Mouse (Mus musculus) regulatory T cell (primary cell): ENCODE measurements around the gene Rpusd3.

Experiments used
- in situ Hi-C: fragments of 300-600 bp; cut with MboI, MseI; formaldehyde crosslinking; loops from one replicate; pipeline ENCODE4 v1.15.1; 2025; ENCODE audit warnings: high pct_unique_total_duplicates

Rpusd3 gene

DNA sequence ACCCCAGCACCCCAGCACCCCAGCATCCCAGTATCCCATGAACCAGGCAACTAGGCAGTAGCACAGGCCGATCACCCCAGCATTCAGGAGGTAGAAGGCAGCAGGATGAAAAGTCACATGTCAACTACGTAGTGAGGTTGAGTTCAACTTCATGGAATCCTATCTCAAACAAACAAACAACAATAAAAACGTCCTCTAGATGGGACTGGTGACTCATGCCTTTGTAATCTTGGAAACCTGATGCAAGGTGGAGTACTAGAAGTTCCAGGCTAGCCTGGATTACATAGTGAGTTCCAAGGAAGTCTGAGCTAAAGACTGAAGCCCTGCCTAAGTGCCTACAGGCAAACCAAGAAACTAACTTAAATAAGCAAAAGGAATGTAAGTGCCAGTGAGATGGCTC lies 11.7 kb upstream of the Rpusd3 start:
- in situ Hi-C loops, result no loop called here

DNA sequence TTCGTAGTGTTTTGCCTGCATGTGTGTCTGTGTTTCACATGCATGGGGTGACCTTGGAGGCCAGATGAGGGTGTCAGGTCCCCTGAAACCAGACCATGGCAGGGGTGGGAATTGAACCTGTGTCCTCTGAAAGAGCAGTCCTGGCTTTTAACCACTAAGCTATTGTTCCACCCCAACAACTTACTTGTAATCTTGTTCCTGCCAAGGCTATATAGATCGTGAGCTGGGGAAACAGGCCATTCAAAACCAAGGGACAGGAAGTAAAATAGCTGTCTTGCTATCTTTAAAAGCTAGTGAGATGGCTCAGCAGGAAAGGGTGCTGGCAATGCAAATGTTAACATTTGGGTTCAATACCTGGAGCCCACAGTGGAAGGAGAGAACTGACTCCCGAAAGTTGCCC lies 10.8 kb upstream of the Rpusd3 start:
- in situ Hi-C loops, result no loop called here

DNA sequence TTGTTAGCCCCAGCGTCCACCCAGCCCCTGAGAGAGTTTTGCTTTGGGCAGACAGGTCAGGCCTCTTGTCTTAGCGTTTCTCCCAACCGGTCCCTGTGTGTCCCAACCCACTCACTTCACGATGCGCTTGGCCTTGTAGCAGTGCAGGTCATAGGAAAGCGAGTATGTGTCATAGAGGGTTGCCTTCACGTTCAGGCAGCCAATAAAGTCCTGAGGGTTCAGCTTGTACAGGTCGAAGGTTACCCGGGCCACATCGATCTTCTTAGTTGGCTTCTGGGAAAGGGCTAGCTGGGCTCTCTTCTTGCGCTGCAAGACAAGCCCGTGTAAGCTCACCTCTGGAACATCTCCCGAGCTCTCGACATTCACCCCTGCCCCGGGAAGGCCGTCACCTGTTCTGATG lies 8.9 kb upstream of the Rpusd3 start:
- in situ Hi-C loops, result no loop called here

DNA sequence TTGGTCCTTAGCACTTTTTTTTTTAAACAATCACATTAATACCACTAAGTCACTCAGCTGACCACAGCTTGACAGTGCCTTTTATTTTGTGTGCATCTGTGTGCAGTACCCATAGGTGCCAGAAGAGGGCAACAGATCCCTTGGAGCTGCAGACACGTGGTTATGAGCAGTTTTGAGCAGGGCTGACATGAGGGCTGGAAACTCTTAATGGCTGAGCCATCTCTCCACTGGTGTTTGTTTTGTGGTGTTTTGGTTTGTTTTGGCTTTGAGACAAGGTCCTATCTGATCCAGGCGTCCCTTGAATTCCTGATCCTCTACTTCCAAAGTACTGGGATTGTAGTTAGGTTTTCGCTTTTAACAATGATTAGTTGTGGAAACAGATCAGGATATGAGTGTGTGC lies 8.3 kb upstream of the Rpusd3 start:
- in situ Hi-C loops, result no loop called here

DNA sequence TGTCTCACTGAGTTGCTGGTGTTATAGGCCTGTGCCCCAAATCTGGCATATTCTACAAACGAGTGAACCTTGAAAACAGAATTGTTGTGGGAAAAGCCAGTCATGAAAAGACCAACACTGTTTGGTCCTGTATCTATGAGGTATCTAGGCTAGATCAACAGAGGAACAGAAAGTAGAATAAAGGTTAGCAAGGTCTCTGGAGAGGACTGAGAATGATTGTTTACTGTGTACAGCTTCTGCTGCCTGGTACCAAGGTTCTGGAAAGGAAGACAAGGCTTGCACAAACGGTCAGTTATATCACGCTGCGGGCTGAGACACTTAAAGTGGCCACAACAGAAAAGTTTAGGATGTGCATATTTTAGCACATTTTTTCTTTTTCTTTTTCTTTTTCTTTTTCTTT lies 7.6 kb upstream of the Rpusd3 start:
- in situ Hi-C loops, result no loop called here

DNA sequence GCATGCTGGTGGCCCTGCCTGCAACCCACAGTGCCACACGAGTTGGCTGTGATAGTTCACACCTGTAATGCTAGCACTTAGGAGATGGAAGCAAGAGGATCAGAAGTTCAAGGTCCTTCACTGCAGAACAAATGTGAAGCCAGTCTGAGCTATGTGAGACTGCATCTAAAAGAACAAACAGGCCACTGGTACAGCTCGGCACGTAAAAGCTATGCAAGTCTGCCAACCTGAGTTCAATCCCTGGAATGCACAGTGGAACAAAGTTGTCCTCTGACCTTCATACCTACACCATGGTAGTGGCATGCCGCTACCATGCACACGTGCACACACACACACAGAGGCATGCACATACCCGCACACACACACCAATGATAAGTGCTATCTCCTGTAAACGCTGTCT lies 5.0 kb upstream of the Rpusd3 start:
- in situ Hi-C loops, result no loop called here

DNA sequence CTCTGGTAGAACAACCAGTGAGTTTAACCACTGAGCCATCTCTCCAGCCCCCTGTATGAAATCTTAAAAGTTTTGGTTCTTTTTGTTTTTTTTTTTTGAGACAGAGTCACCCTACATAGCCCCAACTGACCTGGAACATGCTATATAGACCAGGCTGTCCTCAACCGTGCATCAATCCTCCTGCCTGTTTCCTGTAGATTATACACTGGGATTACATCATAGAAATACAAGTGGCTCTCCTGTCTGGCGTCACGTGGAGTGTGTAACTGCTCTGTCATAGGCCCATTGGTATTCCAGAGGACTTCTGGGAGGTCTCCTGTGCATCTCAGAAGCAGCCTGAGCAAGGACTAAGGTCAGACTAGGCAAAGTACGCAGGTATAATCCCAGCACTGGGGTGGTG lies 3.9 kb upstream of the Rpusd3 start:
- in situ Hi-C loops, result no loop called here

DNA sequence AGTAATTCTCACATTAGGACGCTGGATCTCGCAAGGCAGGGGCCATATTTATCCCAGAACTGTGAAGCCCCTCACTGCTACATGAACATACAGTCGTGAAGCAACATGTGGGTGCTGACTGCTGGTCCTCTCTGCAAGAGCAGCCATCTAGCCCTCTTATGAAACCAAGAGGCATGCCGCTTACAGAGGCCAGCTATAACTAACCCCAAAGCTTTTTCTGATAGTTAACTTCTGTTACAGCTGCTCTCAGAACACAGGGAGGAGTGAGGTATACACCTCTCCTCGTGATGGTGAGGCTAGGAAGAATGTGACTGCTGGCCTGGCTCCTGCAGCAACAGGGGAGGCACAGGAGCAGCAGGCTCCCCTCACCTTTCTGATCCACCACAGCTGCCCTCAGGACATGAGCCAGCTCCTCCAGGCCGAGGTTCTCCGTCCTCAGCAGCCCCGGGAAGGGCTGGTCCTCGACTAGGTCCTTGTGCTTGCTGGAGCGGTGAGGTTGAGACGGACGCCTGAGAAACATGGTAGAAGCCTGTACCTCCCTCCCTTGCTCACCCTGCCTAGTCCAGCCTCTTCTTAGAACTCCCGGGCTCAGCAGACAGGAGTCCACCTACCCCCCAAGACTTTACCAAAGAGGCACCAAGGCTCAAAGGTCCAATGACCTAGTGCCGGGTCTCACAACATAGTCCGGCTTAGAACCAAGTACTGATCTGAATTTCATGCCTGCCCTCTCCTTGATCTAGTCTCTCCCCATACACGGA lies 520 bp downstream of the Rpusd3 start:
- in situ Hi-C loops, result no loop called here

DNA sequence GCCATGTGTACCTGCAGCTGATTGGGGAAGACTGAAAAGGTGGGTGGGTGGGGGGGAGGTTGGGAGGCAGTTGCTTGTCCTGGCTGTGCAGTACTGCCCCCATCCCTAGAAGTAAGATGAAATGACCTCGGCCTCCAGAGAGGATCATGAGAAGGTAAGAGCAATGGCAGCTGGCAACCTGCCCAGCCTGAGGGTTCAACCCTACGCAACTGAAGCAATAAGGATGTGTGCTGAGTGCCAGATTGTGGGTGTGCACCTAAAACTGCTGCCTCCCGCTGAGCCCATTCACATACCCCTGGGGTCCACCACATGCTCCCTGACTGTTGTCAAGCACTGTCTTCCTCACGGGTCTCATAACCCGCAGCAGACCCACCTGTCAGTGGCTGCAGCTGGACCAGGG lies 2.7 kb downstream of the Rpusd3 start:
- in situ Hi-C loops, result no loop called here

DNA sequence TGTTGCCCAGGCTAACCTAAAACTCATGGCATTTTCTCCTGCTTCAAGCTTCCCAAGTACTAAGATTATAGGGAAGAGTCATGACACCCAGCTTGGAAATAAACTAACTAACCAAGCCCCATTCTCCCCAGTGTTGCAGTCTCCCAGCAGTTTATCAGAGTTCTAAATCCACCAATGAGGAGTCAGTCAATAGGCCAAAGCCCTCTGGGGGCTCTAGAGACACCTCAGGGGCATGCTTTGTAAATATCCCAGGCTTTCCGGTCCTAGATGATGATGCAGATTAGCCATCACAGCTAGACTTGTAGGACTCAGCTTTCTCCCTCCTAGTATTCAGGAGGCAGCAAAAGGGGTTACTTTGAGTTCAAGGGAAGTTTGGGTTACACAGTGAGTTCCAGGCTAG lies 9.1 kb downstream of the Rpusd3 start:
- in situ Hi-C loops, result no loop called here

DNA sequence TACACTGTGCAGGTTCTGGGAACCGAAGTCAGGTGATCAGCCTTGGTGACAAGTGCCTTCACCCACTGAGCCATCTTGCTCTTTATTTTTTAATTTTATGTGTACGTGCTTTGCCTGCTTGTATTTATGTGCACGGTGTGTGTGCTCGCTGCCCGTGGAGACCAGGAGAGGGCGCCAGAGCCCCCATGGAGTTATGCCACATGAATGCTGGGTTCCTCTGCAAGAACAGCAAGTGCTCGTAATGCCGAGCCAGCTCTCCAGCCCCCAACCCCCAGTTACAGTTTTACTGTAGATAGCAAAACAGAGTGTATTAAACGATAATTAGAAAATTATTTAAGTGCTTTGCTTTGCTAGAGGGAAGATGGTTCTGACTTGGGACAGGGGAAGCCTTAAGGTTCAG lies 12.5 kb downstream of the Rpusd3 start:
- in situ Hi-C loops, result no loop called here

DNA sequence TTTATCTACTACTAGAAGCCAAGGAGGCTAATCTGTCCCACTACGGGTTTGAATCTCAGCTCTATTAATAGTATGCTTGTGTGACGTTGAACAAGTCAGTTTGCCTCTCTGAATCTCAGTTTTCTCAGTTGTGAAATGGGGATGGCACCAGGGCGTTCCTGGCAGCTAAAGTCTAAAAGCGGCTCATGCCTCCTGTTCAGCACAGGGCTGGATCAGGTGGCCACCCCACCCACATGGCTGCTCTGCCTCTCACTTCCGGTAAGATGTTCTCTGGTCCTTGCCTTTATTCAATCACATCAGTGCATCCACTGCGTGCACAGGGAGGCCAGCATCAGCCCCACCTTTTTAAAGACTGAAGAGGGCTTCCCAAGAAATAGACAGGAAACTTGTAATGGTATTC lies 13.7 kb downstream of the Rpusd3 start:
- in situ Hi-C loops, result no loop called here

DNA sequence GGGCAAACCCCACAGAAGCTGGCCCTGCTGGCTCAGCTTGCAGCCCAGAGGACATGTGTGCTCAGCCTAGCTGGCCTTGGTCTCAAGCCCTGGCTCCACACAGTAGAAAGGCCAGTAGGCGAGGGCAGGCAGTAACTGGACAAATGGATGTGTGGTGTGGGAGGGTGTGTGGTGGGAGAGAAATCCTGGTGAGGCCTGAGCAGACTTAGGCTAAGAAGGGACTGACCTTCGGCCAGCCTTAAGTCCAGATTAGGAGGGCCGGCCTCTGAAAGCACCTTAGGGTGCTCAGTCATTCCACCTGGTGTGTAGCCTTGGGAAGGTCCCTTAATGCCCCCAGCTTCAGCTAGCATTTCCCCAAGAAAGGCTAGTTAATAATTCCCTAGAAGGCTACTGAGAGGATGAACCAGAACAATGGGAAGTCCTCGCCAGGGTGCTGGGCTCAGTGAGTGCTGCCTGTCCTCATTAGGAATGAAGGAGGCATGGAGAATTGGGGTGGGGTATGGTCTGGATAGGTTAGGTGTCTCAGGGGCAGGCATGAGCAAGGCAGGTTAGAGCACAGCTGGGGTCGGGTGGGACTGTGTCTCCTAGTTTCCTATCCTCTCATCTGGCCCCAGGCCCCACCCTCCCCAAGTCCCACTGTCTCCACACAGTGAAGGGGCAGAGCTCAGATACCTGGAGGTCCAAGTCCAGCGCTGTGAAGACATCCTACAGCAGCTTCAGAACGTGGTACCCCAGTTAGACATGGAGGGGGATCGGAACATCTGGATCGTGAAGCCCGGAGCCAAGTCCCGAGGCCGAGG lies 14.3 kb downstream of the Rpusd3 start:
- in situ Hi-C loops, result no loop called here

DNA sequence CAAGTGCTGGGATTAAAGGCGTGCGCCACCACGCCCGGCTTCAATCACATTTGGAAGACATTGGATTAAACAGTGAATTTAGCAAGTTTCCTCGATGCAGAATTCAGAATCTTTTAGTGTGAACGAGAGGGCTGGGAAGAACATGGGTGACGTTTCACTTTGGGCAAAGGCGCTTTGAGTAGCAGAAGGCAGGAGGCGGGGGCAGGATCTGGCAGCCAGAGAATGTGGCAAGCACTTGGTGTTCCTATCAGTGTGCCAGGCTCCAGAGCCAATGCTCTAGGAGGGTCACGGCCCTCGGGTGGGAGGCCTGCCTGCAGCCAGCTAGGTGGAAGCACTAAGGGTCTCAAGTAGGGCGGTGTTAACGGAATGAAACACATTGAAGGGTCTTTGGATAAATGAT lies 17.0 kb downstream of the Rpusd3 start:
- in situ Hi-C loops, result no loop called here

DNA sequence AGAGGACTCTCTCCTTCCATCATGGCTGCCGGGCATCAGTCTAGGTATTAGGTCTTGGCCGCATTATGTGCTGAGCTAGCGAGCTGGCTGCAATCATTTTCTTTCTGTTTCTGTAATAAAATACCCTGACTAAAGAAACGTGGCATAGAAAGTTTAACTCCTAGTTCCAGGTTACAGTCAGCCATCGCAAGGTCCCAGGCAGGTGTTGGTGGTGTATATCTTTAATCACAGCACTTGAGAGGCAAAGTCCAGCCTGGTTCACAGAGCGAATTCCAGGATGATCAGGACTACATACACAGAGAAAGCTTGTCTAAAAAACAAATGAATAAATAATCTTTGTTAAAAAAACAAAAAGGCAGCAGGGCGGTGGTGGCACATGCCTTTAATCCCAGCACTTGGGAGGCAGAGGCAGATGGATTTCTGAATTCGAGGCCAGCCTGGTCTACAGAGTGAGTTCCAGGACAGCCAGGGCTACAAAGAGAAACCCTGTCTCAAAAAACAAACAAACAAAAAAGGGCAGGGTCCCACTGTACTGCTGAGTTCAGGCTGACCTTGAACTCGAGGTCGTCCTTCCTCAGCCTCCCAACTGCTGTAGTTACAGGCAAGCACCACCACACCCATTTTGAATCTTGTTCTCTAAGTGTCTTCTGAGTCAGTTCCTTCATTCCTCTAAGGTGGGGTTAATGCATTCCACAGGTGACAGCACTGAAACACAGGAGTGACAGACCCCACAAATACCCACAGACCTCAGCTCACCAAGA lies 22.7 kb downstream of the Rpusd3 start:
- in situ Hi-C loops, result no loop called here

DNA sequence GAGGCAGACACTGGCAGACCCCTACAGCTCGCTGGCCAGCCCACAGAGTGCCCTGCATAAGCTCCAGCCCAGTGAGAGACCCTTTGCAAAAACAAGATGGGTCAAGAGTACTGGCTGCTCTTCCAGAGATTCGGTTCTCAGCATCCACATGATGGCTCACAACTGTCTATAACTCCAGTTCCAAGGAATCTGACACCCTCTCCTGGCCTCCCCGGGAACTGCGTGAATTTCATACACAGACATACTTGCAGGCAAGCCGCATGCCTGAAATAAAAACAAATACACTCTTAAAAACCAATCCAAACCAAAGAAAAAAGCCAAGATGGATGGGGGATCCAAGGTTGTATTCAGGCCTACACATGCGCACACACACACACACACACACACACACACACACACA lies 23.6 kb downstream of the Rpusd3 start:
- in situ Hi-C loops, result no loop called here

DNA sequence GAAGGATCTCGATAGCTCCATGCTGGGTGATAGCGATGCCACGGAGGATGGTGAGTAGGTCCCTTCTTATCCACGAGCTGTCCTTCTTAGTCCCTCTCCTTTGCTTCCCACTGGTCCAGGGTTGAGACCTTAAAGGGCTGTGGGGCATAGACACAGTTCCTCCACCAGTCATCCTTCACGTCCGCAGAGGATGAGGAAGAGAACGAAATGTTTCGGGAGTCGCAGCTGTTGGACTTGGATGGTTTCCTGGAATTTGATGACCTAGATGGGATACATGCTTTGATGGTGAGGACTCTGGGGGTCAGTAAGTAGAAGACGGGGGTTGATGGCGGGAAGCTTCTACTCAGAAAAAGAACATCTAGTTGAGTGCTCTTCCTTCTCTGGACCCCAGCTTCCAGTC lies 24.3 kb downstream of the Rpusd3 start:
- in situ Hi-C loops, result no loop called here

DNA sequence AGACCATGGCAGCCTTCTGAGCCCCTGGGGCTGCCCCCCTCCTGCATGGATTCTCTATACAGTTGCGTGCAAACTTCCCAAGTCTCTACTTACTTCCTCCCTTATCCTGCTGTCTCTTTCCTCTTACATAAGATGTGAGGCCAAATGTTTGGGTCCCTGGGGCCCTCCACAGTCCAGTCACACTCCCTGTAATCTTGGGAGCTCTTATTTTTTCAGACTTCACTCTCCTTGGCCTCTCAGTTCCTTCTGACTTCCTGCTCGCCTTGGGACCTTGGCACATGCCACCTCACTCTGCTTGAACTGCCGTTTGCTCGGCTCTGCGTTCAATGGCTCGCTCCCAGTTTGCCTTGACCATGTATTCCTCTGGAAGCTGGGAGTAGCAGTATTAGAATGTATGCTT lies 25.2 kb downstream of the Rpusd3 start:
- in situ Hi-C loops, result no loop called here

DNA sequence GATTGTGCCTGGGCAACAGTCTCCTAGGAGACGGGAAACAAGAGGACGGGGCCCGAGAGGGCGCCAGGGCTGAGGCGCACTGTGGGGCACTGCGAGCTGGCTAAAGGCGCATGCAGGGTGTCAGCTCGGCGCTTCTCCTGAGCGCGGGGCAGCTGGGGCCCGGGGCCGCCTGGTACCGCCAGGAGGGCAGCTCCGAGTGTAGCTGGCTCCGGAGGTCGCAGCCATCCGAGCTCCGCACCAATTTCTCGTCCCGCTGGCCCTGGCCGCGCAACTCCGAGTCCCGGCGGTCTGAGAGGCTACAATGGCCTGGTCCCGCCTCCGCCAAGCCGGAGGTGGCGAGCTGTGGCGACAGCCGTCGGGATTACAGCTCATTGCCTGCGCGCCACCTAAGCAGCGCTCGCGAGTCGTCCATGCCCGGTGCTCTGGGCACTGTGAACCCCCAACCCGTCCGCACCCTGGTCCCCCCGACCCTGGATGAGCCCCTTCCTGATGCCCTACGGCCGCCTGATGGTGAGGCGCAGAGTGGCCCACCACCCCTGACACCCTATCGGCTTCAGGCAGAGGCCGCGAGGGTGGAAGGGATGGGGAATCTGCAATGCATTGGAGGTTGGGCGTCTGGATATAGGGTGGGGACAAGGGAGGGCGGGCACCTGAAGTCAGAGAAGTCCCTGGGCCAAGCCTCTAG lies 26.6 kb downstream of the Rpusd3 start:
- in situ Hi-C loops, result no loop called here

DNA sequence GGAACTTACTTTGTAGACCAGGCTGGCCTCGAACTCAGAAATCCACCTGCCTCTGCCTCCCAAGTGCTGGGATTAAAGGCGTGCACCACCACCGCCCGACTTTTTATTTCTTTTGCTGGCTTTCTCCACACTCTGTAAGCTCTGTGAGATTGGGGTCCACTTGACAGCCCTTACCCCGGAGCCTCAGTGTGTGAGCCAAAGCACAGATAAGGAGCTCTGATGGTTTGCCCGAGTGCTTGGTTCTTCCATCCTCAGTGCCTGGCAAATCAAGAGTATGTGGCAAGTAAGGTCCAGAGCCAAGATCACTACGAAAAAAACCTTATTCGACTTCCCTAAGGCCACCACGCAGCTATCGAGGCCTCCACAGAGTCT lies 27.1 kb downstream of the Rpusd3 start:
- in situ Hi-C loops, result no loop called here

DNA sequence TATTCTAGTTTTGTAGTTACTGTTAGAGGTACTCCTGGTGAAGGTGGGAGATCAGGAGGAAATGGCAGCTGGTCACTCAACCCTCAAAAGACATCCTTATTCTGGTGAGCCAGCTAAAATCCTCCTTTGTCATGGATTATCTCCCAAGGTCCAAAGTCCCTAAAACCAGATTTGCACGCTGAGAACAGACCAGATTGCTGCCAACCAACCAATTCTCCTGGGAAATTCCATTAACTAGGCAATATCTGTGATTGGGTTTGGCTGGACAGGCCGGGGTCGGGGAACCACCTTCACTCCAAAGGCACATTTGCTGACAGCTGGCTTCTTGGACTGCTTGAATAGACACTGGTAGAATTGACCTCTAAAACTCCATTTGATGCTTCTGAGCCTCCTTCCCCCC lies 28.4 kb downstream of the Rpusd3 start:
- in situ Hi-C loops, result no loop called here

DNA sequence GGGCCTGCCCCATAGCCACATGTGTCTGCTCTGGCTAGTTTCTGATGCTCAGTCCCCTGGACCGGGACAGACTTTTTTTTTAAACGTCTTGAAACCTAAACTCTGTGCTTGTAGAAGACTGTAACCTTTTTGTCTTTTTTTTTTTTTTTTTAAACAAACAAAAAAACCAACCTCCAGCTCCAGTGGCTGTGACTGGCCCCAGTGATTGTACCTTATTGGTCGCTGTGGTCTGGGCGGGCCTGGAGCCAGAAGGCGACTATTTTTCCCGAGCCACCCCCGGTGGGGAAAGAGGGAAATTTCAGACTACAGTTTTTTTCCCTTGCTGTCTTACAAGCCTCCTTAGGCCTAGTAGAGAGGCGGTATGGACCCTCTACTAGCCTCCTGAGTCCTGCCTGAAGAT lies 30.2 kb downstream of the Rpusd3 start, which contains the start of gene Ttll3:
Gene Ttll3, plus strand, starts transcription at position 301 of the 400 bp plus-strand sequence.
- in situ Hi-C loops, result no loop called here
